Mouse (Mus musculus) yolk sac, embryonic 10.5 days (tissue): ENCODE measurements around the gene Lnx1.

Source experiments
- DNase-seq: peaks from one replicate; pipeline ENCODE4 v3.0.0-alpha.2; 2017; ENCODE audit warnings: low spot score

The Lnx1 gene

GRCm38 (mm10) chr5:74702766-74703165 lies at the start of gene Lnx1:
Gene Lnx1, minus strand, starts transcription at chr5:74702912.
- DNase-seq, result peak; percentile 76

GRCm38 (mm10) chr5:74750501-74750900 lies 47.8 kb upstream of the Lnx1 start:
- no peak for DNase-seq

- no peak for DNase-seq
Observed at GRCm38 (mm10) chr5:74747476-74747875, 44.8 kb upstream of the Lnx1 start.

- DNase-seq, result no peak
Observed at GRCm38 (mm10) chr5:74740951-74741350, 38.2 kb upstream of the Lnx1 start.

GRCm38 (mm10) chr5:74739435-74739834 lies 36.7 kb upstream of the Lnx1 start:
- peak; percentile 13 for DNase-seq

GRCm38 (mm10) chr5:74738312-74738711 lies 35.6 kb upstream of the Lnx1 start:
- no peak for DNase-seq

GRCm38 (mm10) chr5:74733885-74734558 lies 31.3 kb upstream of the Lnx1 start:
- no peak for DNase-seq

GRCm38 (mm10) chr5:74732613-74733012 lies 29.9 kb upstream of the Lnx1 start:
- DNase-seq, result no peak

- DNase-seq, result no peak
Observed at GRCm38 (mm10) chr5:74730601-74731000, 27.9 kb upstream of the Lnx1 start.

GRCm38 (mm10) chr5:74729567-74729966 lies 26.9 kb upstream of the Lnx1 start:
- DNase-seq, result peak; percentile 9

- DNase-seq, result no peak
Observed at GRCm38 (mm10) chr5:74728186-74728585, 25.5 kb upstream of the Lnx1 start.

- DNase-seq, result no peak
Observed at GRCm38 (mm10) chr5:74727319-74727718, 24.6 kb upstream of the Lnx1 start.

- DNase-seq, result no peak
Observed at GRCm38 (mm10) chr5:74725541-74725940, 22.8 kb upstream of the Lnx1 start.

GRCm38 (mm10) chr5:74721816-74722215 lies 19.1 kb upstream of the Lnx1 start:
- DNase-seq, result no peak

- DNase-seq, result no peak
Observed at GRCm38 (mm10) chr5:74720661-74721060, 17.9 kb upstream of the Lnx1 start.

GRCm38 (mm10) chr5:74716165-74716564 lies 13.5 kb upstream of the Lnx1 start:
- DNase-seq, result no peak

- no peak for DNase-seq
Observed at GRCm38 (mm10) chr5:74712811-74713210, 10.1 kb upstream of the Lnx1 start.

- DNase-seq, result no peak
Observed at GRCm38 (mm10) chr5:74711988-74712387, 9.3 kb upstream of the Lnx1 start.

- no peak for DNase-seq
Observed at GRCm38 (mm10) chr5:74711056-74711455, 8.3 kb upstream of the Lnx1 start.

- no peak for DNase-seq
Observed at GRCm38 (mm10) chr5:74710181-74710580, 7.5 kb upstream of the Lnx1 start.

GRCm38 (mm10) chr5:74704460-74704790 lies 1.7 kb upstream of the Lnx1 start:
- DNase-seq, result peak; percentile 91

- DNase-seq, result peak; percentile 9
Observed at GRCm38 (mm10) chr5:74703741-74704459, 1.2 kb upstream of the Lnx1 start.

- no peak for DNase-seq
Observed at GRCm38 (mm10) chr5:74700918-74701317, 1.8 kb downstream of the Lnx1 start.

GRCm38 (mm10) chr5:74699673-74700072 lies 3.0 kb downstream of the Lnx1 start:
- DNase-seq, result no peak
